Mouse (Mus musculus) CD8-positive naive resting alpha-beta T cell, adult 2 months (primary cell): ENCODE data around the gene Zfp11.
A peak's percentile ranks its signal among the peaks of the same experiment; 100 is the strongest.
"Not testable (repeated sequence)": the region's sequence is repeated elsewhere in the genome, so short reads cannot be mapped to it uniquely, and the experiment has no call there.

Experiments
- DNase-seq, 2 experiments: peaks; one replicate each; pipeline ENCODE4 v3.0.0; 2022; ENCODE audit warnings: low read depth in 2 of 2, low spot score in 2 of 2

Gene Zfp11

GRCm38 (mm10) chr5:129620600-129620999 is 49.3 kb downstream of the Zfp11 start:
- not testable (repeated sequence) for DNase-seq

- peak; percentile 36 to 60 for DNase-seq
These were observed 58.8 kb downstream of the Zfp11 start for GRCm38 (mm10) chr5:129611060-129611459.

- no peak for DNase-seq
These were observed 62.4 kb downstream of the Zfp11 start for GRCm38 (mm10) chr5:129607476-129607875.
